Mouse (Mus musculus): ENCODE measurements at regions not wholly inside any gene's neighbourhood (a gene's known extent, or its start where the extent isn't known, plus 50 kb on each side); places are given as distances from the start of the nearest gene placed in this dataset.

GRCm38 (mm10) chr13:47298010-47298409 is 175.6 kb downstream of the Rnf144b start:
- DNase-seq (ENCODE audit: low spot score) = no peak

DNA sequence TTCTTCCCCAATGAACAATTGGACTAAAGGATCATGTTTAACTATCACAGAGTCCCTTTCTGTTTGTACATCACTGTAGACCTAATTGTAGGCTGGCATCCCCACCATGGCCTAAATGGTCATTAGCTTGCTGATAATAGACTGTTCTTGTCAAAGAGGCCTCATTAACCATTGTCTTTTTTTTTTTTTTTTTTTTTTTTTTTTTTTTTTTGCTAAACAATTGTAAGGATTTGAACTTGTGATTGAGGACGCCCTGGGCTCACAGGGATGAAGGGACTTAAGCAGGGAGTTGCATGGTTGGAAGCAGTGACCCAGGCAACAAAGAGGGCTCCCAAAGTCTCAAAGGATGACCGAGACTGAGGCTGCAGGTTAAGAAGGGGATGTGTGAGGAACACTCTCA is 178.0 kb downstream of the Rnf144b start:
- DNase-seq (ENCODE audit: low spot score) = no peak

- no peak for DNase-seq (ENCODE audit: low spot score)
Observed at GRCm38 (mm10) chr13:47301070-47301469, 178.6 kb downstream of the Rnf144b start.

DNA sequence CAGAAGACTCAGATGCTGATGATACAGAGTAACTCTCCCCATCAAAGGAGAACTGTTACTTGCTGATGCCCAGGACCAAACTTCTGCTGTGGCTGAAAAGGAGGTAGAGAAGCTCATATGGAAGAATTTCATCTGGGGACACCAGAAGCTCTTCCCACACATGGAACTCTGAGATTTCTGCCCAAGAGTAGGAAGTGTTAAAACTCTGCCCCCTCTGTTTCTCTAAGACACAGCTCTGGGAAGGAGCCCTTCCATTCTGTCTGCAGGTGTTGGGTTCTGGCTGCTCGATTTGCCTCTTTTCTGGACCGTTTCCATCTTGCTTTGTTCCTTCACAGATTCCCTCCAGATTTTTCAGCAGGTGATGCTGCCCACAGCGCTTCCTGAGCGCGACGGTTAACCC is 187.0 kb downstream of the Rnf144b start:
- DNase-seq (ENCODE audit: low spot score) = no peak

- DNase-seq (ENCODE audit: low spot score) = no peak
Observed at GRCm38 (mm10) chr13:47310751-47311202, 188.3 kb downstream of the Rnf144b start.

- DNase-seq (ENCODE audit: low spot score) = no peak
Observed at GRCm38 (mm10) chr13:47319549-47319948, 197.1 kb downstream of the Rnf144b start.

DNA sequence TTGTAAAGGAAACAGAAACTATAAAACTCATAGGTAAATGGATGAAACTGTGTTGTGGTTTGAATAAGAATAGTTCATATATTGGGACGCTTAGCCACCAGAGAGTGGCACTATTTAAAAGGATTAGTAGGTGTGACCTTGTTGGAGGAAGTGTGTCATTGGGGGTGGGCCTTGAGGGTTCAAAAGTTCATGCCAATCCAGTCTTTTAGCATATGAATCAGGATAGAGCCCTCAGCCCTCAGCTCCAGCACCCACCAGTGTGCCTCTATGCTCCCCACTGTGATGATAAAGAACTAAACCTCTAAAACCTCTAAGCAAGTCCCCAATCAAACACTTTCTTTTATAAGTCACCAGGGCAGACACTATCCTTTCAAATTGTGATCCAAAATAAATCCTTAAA is 199.4 kb downstream of the Rnf144b start:
- DNase-seq (ENCODE audit: low spot score) = no peak

DNA sequence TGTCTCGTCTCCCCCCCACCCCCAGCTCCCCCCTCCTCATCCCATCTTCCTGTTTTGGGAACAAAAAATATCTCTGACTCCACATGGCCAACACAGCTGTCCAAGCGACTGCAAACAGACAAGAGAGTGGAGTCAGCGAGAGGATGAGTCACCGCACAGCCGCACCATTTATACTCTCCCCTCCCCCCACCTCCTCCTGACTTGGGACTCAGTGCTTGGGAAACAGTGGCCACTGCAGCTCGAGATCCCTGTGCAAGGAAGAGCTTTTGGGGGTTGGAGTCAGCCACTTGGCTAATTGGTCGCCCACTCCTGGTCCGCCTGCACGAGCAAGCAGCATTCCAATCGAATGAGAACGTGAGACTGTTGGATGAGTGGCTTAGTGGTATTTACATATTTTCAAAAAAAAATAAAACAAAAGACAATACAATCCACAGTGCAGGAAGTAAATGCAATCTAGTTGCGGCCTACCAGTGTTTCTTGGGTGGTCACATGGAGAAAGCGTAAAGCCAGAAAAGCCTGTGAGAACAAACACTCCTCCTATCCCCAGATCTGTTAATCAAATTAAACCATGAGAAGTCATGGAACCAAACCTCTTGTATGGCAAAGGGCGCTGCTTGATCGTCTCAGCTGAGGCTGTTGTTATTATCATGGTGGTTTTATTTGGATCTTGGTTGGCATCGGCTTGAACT is 213.7 kb downstream of the Rnf144b start:
- DNase-seq (ENCODE audit: low spot score) = peak; percentile 18

GRCm38 (mm10) chr13:47336865-47337441 is 214.5 kb downstream of the Rnf144b start:
- no peak for DNase-seq (ENCODE audit: low spot score)

GRCm38 (mm10) chr13:47339411-47339810 is 217.0 kb downstream of the Rnf144b start:
- DNase-seq (ENCODE audit: low spot score) = no peak

GRCm38 (mm10) chr13:47342361-47342760 is 219.9 kb downstream of the Rnf144b start:
- DNase-seq (ENCODE audit: low spot score) = no peak

DNA sequence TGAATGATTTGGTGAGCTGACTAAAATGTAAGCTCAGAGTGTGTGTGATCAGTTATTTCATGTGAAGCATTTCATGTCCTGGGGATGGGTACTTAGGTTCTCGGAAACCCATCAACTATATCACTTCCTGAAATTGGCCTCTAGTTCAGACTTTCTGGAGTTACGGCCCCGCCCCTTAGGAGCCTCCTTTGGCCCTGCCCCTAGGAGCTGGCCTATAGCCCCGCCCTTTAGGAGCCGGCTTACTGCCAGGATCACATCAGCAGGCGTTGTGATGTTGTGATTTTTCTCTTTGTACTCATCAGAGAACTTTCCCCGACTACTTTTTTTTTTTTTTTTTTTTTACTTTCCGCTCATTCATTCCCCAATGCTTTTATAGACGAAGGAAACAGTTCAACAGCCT is 223.1 kb downstream of the Rnf144b start:
- no peak for DNase-seq (ENCODE audit: low spot score)

- DNase-seq (ENCODE audit: low spot score) = no peak
Observed at GRCm38 (mm10) chr13:47347835-47348234, 225.4 kb downstream of the Rnf144b start.

GRCm38 (mm10) chr13:47348517-47349145 is 226.2 kb downstream of the Rnf144b start:
- DNase-seq (ENCODE audit: low spot score) = peak; percentile 69

DNA sequence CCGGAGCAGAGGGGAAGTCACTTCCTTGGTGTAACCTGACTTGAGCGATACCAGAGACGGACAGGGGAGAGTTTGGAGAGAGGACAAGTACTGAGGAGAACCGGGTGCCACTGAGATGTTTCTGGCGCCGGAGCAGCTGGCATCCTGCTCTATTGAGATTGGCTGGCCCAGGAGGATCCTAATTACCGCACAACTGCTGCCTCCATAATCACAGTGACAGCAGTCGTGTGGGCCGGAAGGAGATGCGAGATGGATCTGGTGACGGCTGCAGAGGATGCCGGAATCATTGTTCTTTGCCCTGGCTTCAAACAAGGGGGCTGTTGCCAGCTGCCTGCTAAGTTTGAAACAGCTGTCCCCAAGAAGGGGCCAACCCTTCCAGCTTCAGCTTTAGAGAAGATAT is 232.0 kb downstream of the Rnf144b start:
- DNase-seq (ENCODE audit: low spot score) = no peak

DNA sequence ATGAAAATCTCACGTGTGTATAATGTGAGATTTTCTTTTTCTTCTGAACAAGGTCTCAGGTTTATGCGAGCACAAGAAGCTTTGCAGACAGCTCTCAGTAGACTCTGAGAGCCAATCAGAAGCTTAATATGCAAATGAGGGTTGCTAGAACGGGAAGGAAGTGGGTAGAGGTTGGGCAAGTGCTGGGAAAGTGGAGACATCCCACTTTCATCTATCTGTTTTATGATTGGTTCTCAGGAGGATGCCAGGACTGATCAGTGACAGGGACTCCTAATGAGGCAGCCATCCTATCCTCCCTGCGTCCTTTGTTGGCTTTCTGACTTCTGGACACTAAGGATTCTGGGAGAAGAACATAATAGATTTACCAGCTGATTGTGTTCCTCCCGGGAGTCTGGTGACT is 232.7 kb downstream of the Rnf144b start:
- no peak for DNase-seq (ENCODE audit: low spot score)

DNA sequence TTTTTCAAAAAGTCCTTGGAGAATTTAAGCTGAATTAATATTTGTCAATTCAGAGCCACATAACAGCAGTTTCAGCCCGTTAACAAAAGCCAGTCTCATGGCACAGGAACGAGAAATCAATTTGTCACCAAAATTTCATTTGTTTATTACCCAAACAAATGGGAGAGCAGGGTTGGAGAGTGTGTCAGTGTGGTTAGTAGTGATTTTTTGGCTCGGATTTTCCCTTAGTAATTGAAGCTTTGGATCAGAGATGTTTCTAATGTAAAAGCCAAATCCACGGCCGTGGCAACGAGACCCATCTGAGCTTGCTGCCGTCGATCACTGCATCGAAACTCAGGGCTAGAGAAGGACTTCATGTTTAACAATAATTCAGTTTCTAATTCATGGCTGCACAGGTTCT is 236.5 kb downstream of the Rnf144b start:
- no peak for DNase-seq (ENCODE audit: low spot score)

GRCm38 (mm10) chr13:47365776-47366175 is 243.3 kb downstream of the Rnf144b start:
- no peak for DNase-seq (ENCODE audit: low spot score)

DNA sequence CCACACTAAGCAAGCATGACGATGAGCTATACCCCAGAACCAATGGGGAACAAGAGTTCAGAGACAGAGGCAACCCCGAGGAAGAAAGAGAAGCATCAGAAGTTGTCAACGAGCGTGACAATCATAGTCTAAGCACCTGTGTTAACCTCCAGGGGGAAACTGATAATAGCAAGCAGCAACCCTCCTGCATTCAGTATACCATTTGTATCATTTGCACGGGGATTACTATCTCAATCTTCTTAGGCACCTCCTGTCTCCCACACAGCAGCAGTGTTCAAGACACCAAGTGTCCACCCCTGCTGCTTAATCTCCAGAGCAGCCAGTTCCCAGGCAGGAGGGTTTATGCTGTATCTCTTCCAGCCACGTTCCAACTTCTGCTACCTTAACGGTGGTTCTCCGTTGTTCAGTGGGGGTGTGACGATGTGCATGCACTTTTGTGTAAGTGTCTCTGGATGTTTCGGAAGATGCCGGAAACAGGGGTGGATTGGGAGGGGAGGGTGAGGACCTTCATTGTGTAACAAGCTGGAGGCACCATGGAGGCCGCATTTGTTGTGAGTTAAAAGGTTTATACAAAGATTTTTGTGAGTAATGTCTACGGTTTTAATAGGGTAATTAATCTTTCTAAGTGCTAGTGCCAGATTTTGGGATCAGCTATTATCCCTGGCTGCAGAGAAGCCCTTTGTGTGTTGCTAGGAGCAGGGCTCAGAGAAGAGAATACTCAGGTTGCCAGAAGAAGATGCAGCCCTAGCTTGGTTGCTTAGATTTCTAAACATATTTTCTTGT is 245.8 kb downstream of the Rnf144b start:
- no peak for DNase-seq (ENCODE audit: low spot score)

DNA sequence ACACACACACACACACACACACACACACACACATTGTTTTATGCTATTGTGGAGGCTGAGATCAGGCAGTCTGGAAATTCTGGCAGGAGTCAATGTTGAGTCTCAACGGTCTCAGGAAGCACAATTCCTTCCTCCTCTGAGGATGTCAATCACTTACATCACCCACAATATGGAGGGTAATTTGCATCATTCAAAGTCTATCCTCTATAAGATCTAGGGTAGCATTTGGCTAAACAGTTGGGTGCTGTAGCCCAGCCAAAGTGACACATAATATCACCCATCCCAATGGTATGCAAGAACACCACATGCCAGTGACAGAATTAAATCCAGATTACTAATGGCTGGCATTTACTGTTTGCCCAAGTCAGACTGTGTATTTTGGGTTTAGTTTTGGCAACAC is 252.1 kb downstream of the Rnf144b start:
- DNase-seq (ENCODE audit: low spot score) = no peak

GRCm38 (mm10) chr13:47391023-47391422 is 268.6 kb downstream of the Rnf144b start:
- no peak for DNase-seq (ENCODE audit: low spot score)

- DNase-seq (ENCODE audit: low spot score) = no peak
Observed at GRCm38 (mm10) chr13:47397726-47398350, 275.4 kb downstream of the Rnf144b start.

All from urinary bladder, postnatal 25 days (tissue).